Mouse (Mus musculus) liver, postnatal 0 days (tissue): ENCODE data around the gene Sobp.

Source experiments
- CTCF ChIP-seq: sonication (generic); IDR thresholded peaks from 2 replicates; pipeline ENCODE4 v1.5.1; 2016; ENCODE audit warnings: antibody characterized with exemption, low read depth
- EP300 ChIP-seq: IDR thresholded peaks from 2 replicates; pipeline ENCODE4 v1.6.1; 2016; ENCODE audit warnings: antibody characterized with exemption, low read depth, mild to moderate bottlenecking

GRCm38 (mm10) chr10:43173141-43173827, 1.0 kb downstream of the Sobp start:
- TF ChIP-seq CTCF = peak; percentile 19; the same call in 1 of the 2 replicates
- no peak for TF ChIP-seq EP300
